Mouse (Mus musculus) embryonic facial prominence, embryonic 13.5 days (tissue): ENCODE measurements around the gene B3gnt2. TPM values are rescaled to one million over a fixed set of nuclear protein-coding genes. Genes with fewer than 3 reads are reported as not detected.

Experiments used
- ATAC-seq: fragments of 200-750 bp; cut with Nextera tagmentation; 2 replicates; pipeline ENCODE4 v1.8.0; 2017; ENCODE audit warnings: low read depth; ENCODE audit not compliant: insufficient number of reproducible peaks, insufficient read depth, low FRiP score, low TSS enrichment
- H3K27ac ChIP-seq: fragments of 300-500 bp; sonication (generic); 2 replicates; pipeline ENCODE4 v1.5.1; 2015; ENCODE audit warnings: moderate library complexity, mild to moderate bottlenecking, inconsistent platforms
- H3K27me3 ChIP-seq: fragments of 300-500 bp; sonication (generic); 2 replicates; pipeline ENCODE4 v1.6.1; 2015; ENCODE audit warnings: mild to moderate bottlenecking, inconsistent platforms
- H3K36me3 ChIP-seq: fragments of 300-500 bp; sonication (generic); 2 replicates; pipeline ENCODE4 v1.6.1; 2015; ENCODE audit warnings: mild to moderate bottlenecking, inconsistent platforms
- H3K4me1 ChIP-seq: fragments of 300-500 bp; sonication (generic); 2 replicates; pipeline ENCODE4 v1.6.1; 2015; ENCODE audit warnings: inconsistent platforms
- H3K4me2 ChIP-seq: fragments of 300-500 bp; sonication (generic); 2 replicates; pipeline ENCODE4 v1.6.1; 2015; ENCODE audit warnings: moderate library complexity, mild to moderate bottlenecking, inconsistent platforms
- H3K4me3 ChIP-seq: fragments of 300-500 bp; sonication (generic); 2 replicates; pipeline ENCODE4 v1.5.1; 2015; ENCODE audit warnings: mild to moderate bottlenecking, inconsistent platforms
- H3K9ac ChIP-seq: fragments of 300-500 bp; sonication (generic); 2 replicates; pipeline ENCODE4 v1.6.1; 2015; ENCODE audit warnings: mild to moderate bottlenecking, inconsistent platforms
- H3K9me3 ChIP-seq: fragments of 300-500 bp; sonication (generic); 2 replicates; pipeline ENCODE4 v1.6.1; 2016; ENCODE audit warnings: inconsistent platforms
- WGBS: fragments of 180-500 bp; shearing (Covaris S2); methylation state at CpG from one replicate; pipeline ENCODE4 v1.1.7; 2015; ENCODE audit warnings: mixed read lengths; 5-methylcytosine and 5-hydroxymethylcytosine counted together
- polyA plus RNA-seq: library from polyadenylated mRNA; unstranded; fragments of >200 nt; fragmentation: Nextera tagmentation; extraction: Ambion mirVana; gene quantifications from 2 replicates; pipeline ENCODE4 v1.2.1, GENCODE M21; 2015

The B3gnt2 gene
- polyA plus RNA-seq, 1 experiment from 2014 or later, result 8.5 TPM

GRCm38 (mm10) chr11:22846093-22846835 lies 14.5 kb downstream of the B3gnt2 start:
- ATAC-seq, result no peak
- Histone ChIP-seq H3K4me2 (no peak overlapping the region), H3K36me3 (no peaks in the 10 kb centered on the region), H3K27ac (no peak overlapping the region), H3K27me3 (no peaks in the 10 kb centered on the region), H3K9ac (no peak overlapping the region), H3K4me1 (peaks cover 19% of the 10 kb centered on the region), H3K9me3 (no peaks in the 10 kb centered on the region), H3K4me3 (no peak overlapping the region)
- 52% methylated on average over 6 of the region's 6 CpGs for WGBS

- Histone ChIP-seq H3K27ac (no peak overlapping the region), H3K4me1 (peaks cover 10% of the 10 kb centered on the region; the same call in 1 of the 2 replicates), H3K9ac (no peak overlapping the region), H3K9me3 (no peaks in the 10 kb centered on the region), H3K27me3 (no peaks in the 10 kb centered on the region), H3K4me3 (no peak overlapping the region), H3K36me3 (no peaks in the 10 kb centered on the region), H3K4me2 (no peak overlapping the region)
- WGBS, result 75% methylated on average over 4 of the region's 4 CpGs
- no peak for ATAC-seq
Observed at GRCm38 (mm10) chr11:22844754-22845718, 15.7 kb downstream of the B3gnt2 start.

- Histone ChIP-seq H3K9ac (no peak overlapping the region), H3K27ac (no peak overlapping the region), H3K27me3 (no peaks in the 10 kb centered on the region), H3K36me3 (no peaks in the 10 kb centered on the region), H3K9me3 (no peaks in the 10 kb centered on the region), H3K4me3 (no peak overlapping the region), H3K4me2 (no peak overlapping the region), H3K4me1 (peaks cover 5% of the 10 kb centered on the region; the same call in 1 of the 2 replicates)
- ATAC-seq, result no peak
- 79% methylated on average over 3 of the region's 3 CpGs for WGBS
Observed at GRCm38 (mm10) chr11:22839456-22839855, 21.3 kb downstream of the B3gnt2 start.

- H3K36me3 ChIP-seq, result peaks cover 3% of the 10 kb centered on the region; the same call in 1 of the 2 replicates
- H3K27ac ChIP-seq, result no peak overlapping the region
- no peaks in the 10 kb centered on the region for H3K27me3 ChIP-seq
- WGBS, result 55% methylated on average over 1 of the region's 1 CpGs
- H3K9me3 ChIP-seq, result no peaks in the 10 kb centered on the region
- no peak overlapping the region for H3K9ac ChIP-seq
- H3K4me3 ChIP-seq, result no peak overlapping the region
- H3K4me1 ChIP-seq, result peaks cover 5% of the 10 kb centered on the region; the same call in 1 of the 2 replicates
- no peak overlapping the region for H3K4me2 ChIP-seq
- no peak for ATAC-seq
Observed at GRCm38 (mm10) chr11:22838361-22838760, 22.4 kb downstream of the B3gnt2 start.

GRCm38 (mm10) chr11:22836269-22836668 lies 24.5 kb downstream of the B3gnt2 start:
- ATAC-seq, result no peak
- Histone ChIP-seq H3K4me1 (no peaks in the 10 kb centered on the region), H3K9me3 (no peaks in the 10 kb centered on the region), H3K9ac (no peak overlapping the region), H3K4me2 (no peak overlapping the region), H3K27ac (no peak overlapping the region), H3K36me3 (peaks cover 3% of the 10 kb centered on the region; the same call in 1 of the 2 replicates), H3K4me3 (no peak overlapping the region), H3K27me3 (no peaks in the 10 kb centered on the region)
- 87% methylated on average over 10 of the region's 10 CpGs for WGBS

GRCm38 (mm10) chr11:22832600-22832999 lies 28.2 kb downstream of the B3gnt2 start:
- WGBS, result 84% methylated on average over 4 of the region's 4 CpGs

GRCm38 (mm10) chr11:22831916-22832315 lies 28.8 kb downstream of the B3gnt2 start:
- Histone ChIP-seq H3K9me3 (no peaks in the 10 kb centered on the region), H3K9ac (no peak overlapping the region), H3K27me3 (no peaks in the 10 kb centered on the region), H3K4me1 (peaks cover 5% of the 10 kb centered on the region; the same call in 1 of the 2 replicates), H3K4me2 (no peak overlapping the region), H3K27ac (no peak overlapping the region), H3K4me3 (no peak overlapping the region), H3K36me3 (peaks cover 3% of the 10 kb centered on the region; the same call in 1 of the 2 replicates)
- ATAC-seq, result no peak
- WGBS, result 88% methylated on average over 11 of the region's 11 CpGs

More at GRCm38 (mm10) chr11:22832600-22832999, 28.2 kb downstream of the B3gnt2 start:
- Histone ChIP-seq H3K27ac (no peak overlapping the region), H3K4me2 (no peak overlapping the region), H3K4me1 (peaks cover 5% of the 10 kb centered on the region; the same call in 1 of the 2 replicates), H3K9ac (no peak overlapping the region), H3K9me3 (no peaks in the 10 kb centered on the region), H3K4me3 (no peak overlapping the region), H3K36me3 (peaks cover 3% of the 10 kb centered on the region; the same call in 1 of the 2 replicates), H3K27me3 (no peaks in the 10 kb centered on the region)
- no peak for ATAC-seq

GRCm38 (mm10) chr11:22830684-22831083 lies 30.1 kb downstream of the B3gnt2 start:
- no peak overlapping the region for H3K4me3 ChIP-seq
- peaks cover 3% of the 10 kb centered on the region; the same call in 1 of the 2 replicates for H3K36me3 ChIP-seq
- H3K9ac ChIP-seq, result no peak overlapping the region
- WGBS, result 68% methylated on average over 6 of the region's 6 CpGs
- H3K4me1 ChIP-seq, result peaks cover 5% of the 10 kb centered on the region; the same call in 1 of the 2 replicates
- H3K27ac ChIP-seq, result no peak overlapping the region; the same call in 1 of the 2 replicates
- H3K4me2 ChIP-seq, result no peak overlapping the region
- no peaks in the 10 kb centered on the region for H3K27me3 ChIP-seq
- H3K9me3 ChIP-seq, result no peaks in the 10 kb centered on the region
- no peak for ATAC-seq

- no peaks in the 10 kb centered on the region for H3K27me3 ChIP-seq
- H3K4me3 ChIP-seq, result no peak overlapping the region
- H3K9me3 ChIP-seq, result no peaks in the 10 kb centered on the region
- no peak overlapping the region for H3K9ac ChIP-seq
- H3K4me2 ChIP-seq, result no peak overlapping the region
- no peak overlapping the region for H3K27ac ChIP-seq
- no peak for ATAC-seq
- WGBS, result 59% methylated on average over 5 of the region's 5 CpGs
- H3K4me1 ChIP-seq, result peaks cover 5% of the 10 kb centered on the region; the same call in 1 of the 2 replicates
- peaks cover 3% of the 10 kb centered on the region; the same call in 1 of the 2 replicates for H3K36me3 ChIP-seq
Observed at GRCm38 (mm10) chr11:22830179-22830611, 30.6 kb downstream of the B3gnt2 start.

GRCm38 (mm10) chr11:22828988-22829632 lies 31.7 kb downstream of the B3gnt2 start:
- Histone ChIP-seq H3K4me2 (no peak overlapping the region), H3K36me3 (peaks cover 2% of the 10 kb centered on the region; the same call in 1 of the 2 replicates), H3K9me3 (no peaks in the 10 kb centered on the region), H3K27me3 (no peaks in the 10 kb centered on the region), H3K4me3 (no peak overlapping the region), H3K4me1 (peaks cover 5% of the 10 kb centered on the region; the same call in 1 of the 2 replicates), H3K27ac (no peak overlapping the region), H3K9ac (no peak overlapping the region)
- WGBS, result 96% methylated on average over 15 of the region's 15 CpGs
- no peak for ATAC-seq
